9 mouse cellular contexts compared by ENCODE assay signal in genomic region chr9:108119891-108120411, GRCm38 (mm10). TPM values are rescaled to one million over a fixed set of nuclear protein-coding genes. Genes with fewer than 3 reads are reported as not detected.
DNase-seq lines count a peak whose midpoint lies in the region; ATAC-seq and TF ChIP-seq lines count a peak whose summit lies in the region.
"Had no signal": no experiment of that assay in that cellular context is flagged by ENCODE, and none has a peak within 500 bp of the region (broad histone marks: within the 10 kb centered on the region; RNA-seq: fewer than 3 reads in every experiment).

No protein-coding gene starts in this region.

- no peaks in the 10 kb centered on the region for H3K9me3 ChIP-seq in hindbrain, postnatal 0 days (ENCODE audit: low read length)
- no peaks in the 10 kb centered on the region for H3K9me3 ChIP-seq in hindbrain, embryonic 16.5 days (ENCODE audit: control insufficient read depth, low read length)
- H3K9me3 ChIP-seq in kidney, postnatal 0 days (replicated peaks; ENCODE audit: low read length) = no peaks in the 10 kb centered on the region
- H3K9me3 ChIP-seq in forebrain, postnatal 0 days (ENCODE audit: low read length) = no peaks in the 10 kb centered on the region

- no peak overlapping the region for H3K27ac ChIP-seq in hindbrain, postnatal 0 days
- H3K27ac ChIP-seq in hindbrain, embryonic 16.5 days (ENCODE audit: low read depth, low read length) = no peak overlapping the region
- peak overlapping the region; percentile 79 for H3K27ac ChIP-seq in kidney, postnatal 0 days
- no peak overlapping the region for H3K27ac ChIP-seq in forebrain, postnatal 0 days (ENCODE audit: low read depth, low read length)

- H3K9ac ChIP-seq in hindbrain, postnatal 0 days (replicated peaks; ENCODE audit: low read length) = no peak overlapping the region
- no peak overlapping the region for H3K9ac ChIP-seq in hindbrain, embryonic 16.5 days (ENCODE audit: low read depth, low read length)
- no peak overlapping the region for H3K9ac ChIP-seq in kidney, postnatal 0 days (ENCODE audit: low read depth, low read length)
- H3K9ac ChIP-seq in forebrain, postnatal 0 days = no peak overlapping the region

- H3K36me3 ChIP-seq in hindbrain, postnatal 0 days (ENCODE audit: insufficient read depth, low read length) = peaks cover 13% of the 10 kb centered on the region
- H3K36me3 ChIP-seq in hindbrain, embryonic 16.5 days (ENCODE audit: control insufficient read depth, insufficient read depth, low read length) = peaks cover 10% of the 10 kb centered on the region
- H3K36me3 ChIP-seq in kidney, postnatal 0 days (ENCODE audit: insufficient read depth, low read length) = no peaks in the 10 kb centered on the region
- peaks cover 24% of the 10 kb centered on the region for H3K36me3 ChIP-seq in forebrain, postnatal 0 days (ENCODE audit: insufficient read depth)

- no peaks in the 10 kb centered on the region for H3K4me1 ChIP-seq in hindbrain, postnatal 0 days (ENCODE audit: insufficient read depth, low read length)
- H3K4me1 ChIP-seq in hindbrain, embryonic 16.5 days (ENCODE audit: control insufficient read depth, insufficient read depth, low read depth, low read length) = no peaks in the 10 kb centered on the region
- H3K4me1 ChIP-seq in kidney, postnatal 0 days (replicated peaks; ENCODE audit: insufficient read depth, low read length) = peaks cover 9% of the 10 kb centered on the region; the same call in 1 of the 2 replicates
- no peaks in the 10 kb centered on the region for H3K4me1 ChIP-seq in forebrain, postnatal 0 days (ENCODE audit: insufficient read depth)

- ATAC-seq in hindbrain, postnatal 0 days = peak; percentile 44; the same call in 1 of the 2 replicates
- no peak for ATAC-seq in hindbrain, embryonic 16.5 days
- ATAC-seq in kidney, postnatal 0 days (replicated peaks; ENCODE audit: low FRiP score, low read depth) = peak; percentile 93
- 0 out of 2 replicates have a peak, but pooled peaks have one; percentile 1 for ATAC-seq in megakaryocyte progenitor cell, adult 5-6 weeks (replicated peaks; ENCODE audit: poor library complexity)
- no peak for ATAC-seq in forebrain, postnatal 0 days

- intact Hi-C loops in gastrocnemius, postnatal 14 days (cut with DNase I; ENCODE audit: low total_unique reads) = no loop called here

- H3K4me2 ChIP-seq in hindbrain, postnatal 0 days (ENCODE audit: low read depth, low read length) = no peak overlapping the region
- no peak overlapping the region for H3K4me2 ChIP-seq in hindbrain, embryonic 16.5 days (ENCODE audit: low read length)
- no peak overlapping the region for H3K4me2 ChIP-seq in kidney, postnatal 0 days (ENCODE audit: low read length)
- H3K4me2 ChIP-seq in forebrain, postnatal 0 days (ENCODE audit: low read depth) = no peak overlapping the region

- H3K4me3 ChIP-seq in hindbrain, postnatal 0 days (ENCODE audit: low read length) = no peak overlapping the region
- H3K4me3 ChIP-seq in hindbrain, embryonic 16.5 days (ENCODE audit: low read length) = no peak overlapping the region
- no peak overlapping the region for H3K4me3 ChIP-seq in kidney, postnatal 0 days (replicated peaks; ENCODE audit: low read depth, low read length)
- H3K4me3 ChIP-seq in forebrain, postnatal 0 days (ENCODE audit: low read depth, low read length) = no peak overlapping the region

- WGBS in hindbrain, postnatal 0 days = 62% methylated on average over 8 of the region's 11 CpGs
- WGBS in hindbrain, embryonic 16.5 days = 62% methylated on average over 11 of the region's 11 CpGs
- WGBS in kidney, postnatal 0 days = 37% methylated on average over 7 of the region's 11 CpGs
- 50% methylated on average over 9 of the region's 11 CpGs for WGBS in forebrain, postnatal 0 days

- TF ChIP-seq CTCF in hindbrain, postnatal 0 days (IDR thresholded peaks at IDR 0.05; ENCODE audit: low read depth) = no peak
- TF ChIP-seq CTCF in kidney, postnatal 0 days (IDR thresholded peaks at IDR 0.05; ENCODE audit: low read depth) = no peak
- no peak for TF ChIP-seq CTCF in forebrain, postnatal 0 days (IDR thresholded peaks at IDR 0.05; ENCODE audit: low read depth)

- no peak for DNase-seq in hindbrain, postnatal 0 days (ENCODE audit: low spot score)
- DNase-seq in gastrocnemius, postnatal 14 days = peak; percentile 65
- peak; percentile 75 for DNase-seq in kidney, postnatal 0 days (ENCODE audit: low spot score)
- no peak for DNase-seq in forebrain, postnatal 0 days
- DNase-seq in left cerebral cortex, adult 8-10 months (ENCODE audit: low spot score in 2 of 2) = no peak
- DNase-seq in right cerebral cortex, postnatal 10 days (ENCODE audit: low spot score in 2 of 2) = no peak

- H3K27me3 ChIP-seq in hindbrain, postnatal 0 days (ENCODE audit: insufficient read depth, low read length) = no peaks in the 10 kb centered on the region
- H3K27me3 ChIP-seq in hindbrain, embryonic 16.5 days (replicated peaks; ENCODE audit: control insufficient read depth, insufficient read depth, low read length) = no peaks in the 10 kb centered on the region
- no peaks in the 10 kb centered on the region; the same call in 1 of the 2 replicates for H3K27me3 ChIP-seq in kidney, postnatal 0 days (ENCODE audit: insufficient read depth, low read length)
- H3K27me3 ChIP-seq in forebrain, postnatal 0 days (ENCODE audit: insufficient read depth, low read length) = no peaks in the 10 kb centered on the region

RNA-seq across cellular contexts. Expression of gene Apeh, which starts 25.5 kb away (rescaled TPM):
- total RNA-seq in hindbrain, postnatal 0 days (2014; rRNA removed) = 47.8 and 53.3 TPM in 2 replicates
- 39.6 and 40.4 TPM in 2 replicates for polyA plus RNA-seq in hindbrain, postnatal 0 days (2015; fragmentation: Nextera tagmentation; extraction: Ambion mirVana)
- polyA plus RNA-seq in hindbrain, embryonic 16.5 days (2015; fragmentation: Nextera tagmentation; extraction: Ambion mirVana) = 58.6 and 60.9 TPM in 2 replicates
- total RNA-seq in gastrocnemius, postnatal 14 days (2021) = 10 to 100 TPM; 37.9 to 38.3 TPM
- 62.6 and 69.3 TPM in 2 replicates for polyA plus RNA-seq in kidney, postnatal 0 days (2015; fragmentation: Nextera tagmentation; extraction: Ambion mirVana)
- 45.9 and 64.3 TPM in 2 replicates for total RNA-seq in megakaryocyte progenitor cell, adult 5-6 weeks (2015)
- total RNA-seq in megakaryocyte progenitor cell, adult 5-6 weeks (2017) = 71.0 and 110 TPM in 2 replicates
- 24.5 and 27.9 TPM in 2 replicates for total RNA-seq in forebrain, postnatal 0 days (2014; rRNA removed)
- polyA plus RNA-seq in forebrain, postnatal 0 days (2015; fragmentation: Nextera tagmentation; extraction: Ambion mirVana) = 28.2 and 30.0 TPM in 2 replicates
- 10 to 100 TPM; 34.9 to 41.9 (median 39.3) TPM for total RNA-seq in left cerebral cortex, adult 8-10 months (2022)

RNA-seq across cellular contexts. Expression of gene Rnf123, which starts 36.8 kb away (rescaled TPM):
- total RNA-seq in hindbrain, postnatal 0 days (2014; rRNA removed) = 59.0 and 60.4 TPM in 2 replicates
- 41.8 and 43.8 TPM in 2 replicates for polyA plus RNA-seq in hindbrain, postnatal 0 days (2015; fragmentation: Nextera tagmentation; extraction: Ambion mirVana)
- 47.6 and 53.9 TPM in 2 replicates for polyA plus RNA-seq in hindbrain, embryonic 16.5 days (2015; fragmentation: Nextera tagmentation; extraction: Ambion mirVana)
- total RNA-seq in gastrocnemius, postnatal 14 days (2021) = 100 to 1,000 TPM; 154 to 161 TPM
- polyA plus RNA-seq in kidney, postnatal 0 days (2015; fragmentation: Nextera tagmentation; extraction: Ambion mirVana) = 23.7 and 24.6 TPM in 2 replicates
- total RNA-seq in megakaryocyte progenitor cell, adult 5-6 weeks (2015) = 34.5 and 35.8 TPM in 2 replicates
- total RNA-seq in megakaryocyte progenitor cell, adult 5-6 weeks (2017) = 18.8 and 34.8 TPM in 2 replicates
- total RNA-seq in forebrain, postnatal 0 days (2014; rRNA removed) = 32.0 and 35.8 TPM in 2 replicates
- 25.4 and 37.0 TPM in 2 replicates for polyA plus RNA-seq in forebrain, postnatal 0 days (2015; fragmentation: Nextera tagmentation; extraction: Ambion mirVana)
- 100 to 1,000 TPM; 109 to 112 (median 111) TPM for total RNA-seq in left cerebral cortex, adult 8-10 months (2022)

RNA-seq across cellular contexts. Expression of gene Mst1, which starts 39.7 kb away (rescaled TPM):
- 0.29 TPM in 1 of 2 replicates, not detected in the other for total RNA-seq in hindbrain, postnatal 0 days (2014; rRNA removed)
- not detected in 2 replicates for polyA plus RNA-seq in hindbrain, postnatal 0 days (2015; fragmentation: Nextera tagmentation; extraction: Ambion mirVana)
- not detected in 2 replicates for polyA plus RNA-seq in hindbrain, embryonic 16.5 days (2015; fragmentation: Nextera tagmentation; extraction: Ambion mirVana)
- total RNA-seq in gastrocnemius, postnatal 14 days (2021) = not detected
- 0.09 and 0.39 TPM in 2 replicates for polyA plus RNA-seq in kidney, postnatal 0 days (2015; fragmentation: Nextera tagmentation; extraction: Ambion mirVana)
- total RNA-seq in megakaryocyte progenitor cell, adult 5-6 weeks (2015) = 0.46 and 3.1 TPM in 2 replicates
- total RNA-seq in megakaryocyte progenitor cell, adult 5-6 weeks (2017) = 0.37 and 0.74 TPM in 2 replicates
- 0.10 TPM in 1 of 2 replicates, not detected in the other for total RNA-seq in forebrain, postnatal 0 days (2014; rRNA removed)
- not detected in 2 replicates for polyA plus RNA-seq in forebrain, postnatal 0 days (2015; fragmentation: Nextera tagmentation; extraction: Ambion mirVana)
- not detected for total RNA-seq in left cerebral cortex, adult 8-10 months (2022)
- total RNA-seq: hematopoietic stem cell, adult 5-6 weeks had no signal

Comparison
In these comparisons a context has a peak if more than half of its experiments do, and no peak if none do; other contexts are left out.
1. ATAC-seq: peak in hindbrain, postnatal 0 days (single experiment), kidney, postnatal 0 days (single experiment) and megakaryocyte progenitor cell, adult 5-6 weeks (single experiment); none in hindbrain, embryonic 16.5 days (single experiment) and forebrain, postnatal 0 days (single experiment).
2. DNase-seq: peak in gastrocnemius, postnatal 14 days (single experiment) and kidney, postnatal 0 days (single experiment); none in hindbrain, postnatal 0 days (single experiment), forebrain, postnatal 0 days (single experiment), left cerebral cortex, adult 8-10 months (0 of 2) and right cerebral cortex, postnatal 10 days (0 of 2).